Mouse (Mus musculus) forebrain, embryonic 11.5 days (tissue): ENCODE results near the gene Prrt3. TPM values are rescaled to one million over a fixed set of nuclear protein-coding genes. Genes with fewer than 3 reads are reported as not detected.

ENCODE experiments used
- ATAC-seq: fragments of 200-750 bp; cut with Nextera tagmentation; replicated peaks from 2 replicates; pipeline ENCODE4 v1.8.0; 2017; ENCODE audit warnings: moderate TSS enrichment; ENCODE audit not compliant: low FRiP score
- DNase-seq: peaks from one replicate; pipeline ENCODE4 v3.0.0-alpha.2; 2017; ENCODE audit warnings: low spot score
- H3K27ac ChIP-seq: fragments of 300-500 bp; sonication (generic); 2 replicates; pipeline ENCODE4 v1.5.1; 2014; ENCODE audit warnings: low read depth, low read length
- H3K27me3 ChIP-seq: fragments of 300-500 bp; sonication (generic); 2 replicates; pipeline ENCODE4 v1.6.1; 2014; ENCODE audit warnings: mild to moderate bottlenecking, low read length, mixed read lengths; ENCODE audit not compliant: control insufficient read depth, insufficient read depth
- H3K36me3 ChIP-seq: fragments of 300-500 bp; sonication (generic); 2 replicates; pipeline ENCODE4 v1.6.1; 2014; ENCODE audit warnings: mild to moderate bottlenecking, low read length, moderate library complexity, mixed read lengths; ENCODE audit not compliant: control insufficient read depth, insufficient read depth
- H3K4me1 ChIP-seq: fragments of 300-500 bp; sonication (generic); replicated peaks from 2 replicates; pipeline ENCODE4 v1.6.1; 2014; ENCODE audit warnings: low read length, mixed read lengths; ENCODE audit not compliant: control insufficient read depth, insufficient read depth
- H3K4me2 ChIP-seq: fragments of 300-500 bp; sonication (generic); 2 replicates; pipeline ENCODE4 v1.6.1; 2014; ENCODE audit warnings: low read depth, mild to moderate bottlenecking, low read length, moderate library complexity, mixed read lengths; ENCODE audit not compliant: severe bottlenecking
- H3K4me3 ChIP-seq: fragments of 300-500 bp; sonication (generic); 2 replicates; pipeline ENCODE4 v1.5.1; 2014; ENCODE audit warnings: low read depth, low read length
- H3K9ac ChIP-seq: fragments of 300-500 bp; sonication (generic); 2 replicates; pipeline ENCODE4 v1.6.1; 2014; ENCODE audit warnings: low read length
- H3K9me3 ChIP-seq: fragments of 300-500 bp; sonication (generic); 2 replicates; pipeline ENCODE4 v1.6.1; 2016; ENCODE audit warnings: low read length, mixed read lengths; ENCODE audit not compliant: control insufficient read depth
- WGBS: fragments of 180-500 bp; shearing (Covaris S2); extraction: QIAGEN DNeasy Blood & Tissue Kit; methylation state at CpG from one replicate; pipeline ENCODE4 v1.1.7; 2014; 5-methylcytosine and 5-hydroxymethylcytosine counted together
- polyA plus RNA-seq: library from polyadenylated mRNA; unstranded; fragments of >200 nt; fragmentation: Nextera tagmentation; extraction: Ambion mirVana; gene quantifications from 2 replicates; pipeline ENCODE4 v1.2.1, GENCODE M21; 2014

The Prrt3 gene
- polyA plus RNA-seq, 1 experiment from 2014 or later = 2.1 TPM

- peaks cover 6% of the 10 kb centered on the region; the same call in 1 of the 2 replicates for H3K27me3 ChIP-seq
- WGBS = 56% methylated on average over 28 of the region's 28 CpGs
- ATAC-seq (no peak), DNase-seq (peak; percentile 67)
- H3K9ac ChIP-seq = peak overlapping the region; percentile 37
- no peaks in the 10 kb centered on the region for H3K9me3 ChIP-seq
- H3K4me1 ChIP-seq = no peaks in the 10 kb centered on the region; the same call in 1 of the 2 replicates
- no peaks in the 10 kb centered on the region for H3K36me3 ChIP-seq
- no peak overlapping the region for H3K27ac ChIP-seq
- H3K4me2 ChIP-seq = peak overlapping the region; percentile 60
- H3K4me3 ChIP-seq = no peak overlapping the region
These were observed 6.6 kb downstream of the Prrt3 start for GRCm38 (mm10) chr6:113495071-113495675.

- Histone ChIP-seq H3K9me3 (no peaks in the 10 kb centered on the region), H3K27me3 (peaks cover 6% of the 10 kb centered on the region; the same call in 1 of the 2 replicates), H3K36me3 (no peaks in the 10 kb centered on the region; the same call in 1 of the 2 replicates), H3K4me2 (peak overlapping the region; percentile 60), H3K27ac (no peak overlapping the region), H3K4me3 (peak overlapping the region; percentile 31), H3K4me1 (no peaks in the 10 kb centered on the region; the same call in 1 of the 2 replicates), H3K9ac (peak overlapping the region; percentile 43)
- WGBS = under 1% methylated on average over 54 of the region's 54 CpGs
- DNase-seq = peak; percentile 90
- peak; percentile 79 for ATAC-seq
These were observed 7.4 kb downstream of the Prrt3 start for GRCm38 (mm10) chr6:113494258-113494788.

- H3K36me3 ChIP-seq = no peaks in the 10 kb centered on the region; the same call in 1 of the 2 replicates
- H3K4me3 ChIP-seq = no peak overlapping the region
- 77% methylated on average over 24 of the region's 24 CpGs for WGBS
- no peak overlapping the region for H3K4me2 ChIP-seq
- no peaks in the 10 kb centered on the region; the same call in 1 of the 2 replicates for H3K4me1 ChIP-seq
- peaks cover 6% of the 10 kb centered on the region; the same call in 1 of the 2 replicates for H3K27me3 ChIP-seq
- H3K27ac ChIP-seq = no peak overlapping the region
- DNase-seq = no peak
- H3K9me3 ChIP-seq = no peaks in the 10 kb centered on the region
- no peak overlapping the region for H3K9ac ChIP-seq
- ATAC-seq = no peak
These were observed 9.4 kb downstream of the Prrt3 start for GRCm38 (mm10) chr6:113492101-113492864.

GRCm38 (mm10) chr6:113489410-113489809 is 12.3 kb downstream of the Prrt3 start:
- WGBS = 93% methylated on average over 14 of the region's 14 CpGs
- Histone ChIP-seq H3K9ac (no peak overlapping the region), H3K27ac (no peak overlapping the region), H3K4me2 (no peak overlapping the region), H3K4me1 (no peaks in the 10 kb centered on the region; the same call in 1 of the 2 replicates), H3K9me3 (no peaks in the 10 kb centered on the region), H3K27me3 (no peaks in the 10 kb centered on the region), H3K4me3 (no peak overlapping the region), H3K36me3 (no peaks in the 10 kb centered on the region; the same call in 1 of the 2 replicates)
- ATAC-seq (no peak), DNase-seq (no peak)

GRCm38 (mm10) chr6:113487125-113487576 is 14.6 kb downstream of the Prrt3 start:
- H3K9me3 ChIP-seq = no peaks in the 10 kb centered on the region
- H3K4me2 ChIP-seq = no peak overlapping the region
- 57% methylated on average over 7 of the region's 7 CpGs for WGBS
- no peaks in the 10 kb centered on the region for H3K27me3 ChIP-seq
- no peak overlapping the region for H3K9ac ChIP-seq
- H3K36me3 ChIP-seq = no peaks in the 10 kb centered on the region; the same call in 1 of the 2 replicates
- no peak overlapping the region for H3K4me3 ChIP-seq
- no peak overlapping the region for H3K27ac ChIP-seq
- no peak for ATAC-seq
- H3K4me1 ChIP-seq = peaks cover 4% of the 10 kb centered on the region
- no peak for DNase-seq

GRCm38 (mm10) chr6:113483729-113484128 is 18.0 kb downstream of the Prrt3 start:
- no peak for DNase-seq
- peak; percentile 60 for ATAC-seq
- Histone ChIP-seq H3K36me3 (no peaks in the 10 kb centered on the region; the same call in 1 of the 2 replicates), H3K4me2 (peak overlapping the region; percentile 88), H3K4me3 (peak overlapping the region; percentile 62), H3K4me1 (peaks cover 8% of the 10 kb centered on the region), H3K27me3 (no peaks in the 10 kb centered on the region), H3K9me3 (no peaks in the 10 kb centered on the region), H3K27ac (peak overlapping the region; percentile 92), H3K9ac (peak overlapping the region; percentile 79)
- WGBS = 10% methylated on average over 10 of the region's 10 CpGs

GRCm38 (mm10) chr6:113483100-113483615 is 18.6 kb downstream of the Prrt3 start, which contains the start of gene Creld1:
Gene Creld1 (plus strand): TSS chr6:113483297.
- Histone ChIP-seq H3K4me1 (peaks cover 8% of the 10 kb centered on the region), H3K4me2 (peak within 1 kb of the TSS; percentile 88), H3K9ac (peak within 1 kb of the TSS; percentile 79), H3K36me3 (no peaks in the 10 kb centered on the region), H3K27me3 (no peaks in the 10 kb centered on the region), H3K27ac (peak within 1 kb of the TSS; percentile 92), H3K4me3 (peak within 1 kb of the TSS; percentile 62), H3K9me3 (no peaks in the 10 kb centered on the region)
- ATAC-seq (peak; percentile 96), DNase-seq (peak; percentile 96)
- under 1% methylated on average over 26 of the region's 26 CpGs for WGBS

- H3K9ac ChIP-seq = peak overlapping the region; percentile 79
- H3K36me3 ChIP-seq = no peaks in the 10 kb centered on the region
- H3K27ac ChIP-seq = peak overlapping the region; percentile 73
- peaks cover 8% of the 10 kb centered on the region for H3K4me1 ChIP-seq
- no peaks in the 10 kb centered on the region for H3K9me3 ChIP-seq
- under 1% methylated on average over 65 of the region's 65 CpGs for WGBS
- no peaks in the 10 kb centered on the region for H3K27me3 ChIP-seq
- H3K4me3 ChIP-seq = peak overlapping the region; percentile 62
- DNase-seq (peak; percentile 72), ATAC-seq (peak; percentile 52)
- H3K4me2 ChIP-seq = peak overlapping the region; percentile 88
These were observed 19.1 kb downstream of the Prrt3 start for GRCm38 (mm10) chr6:113482477-113483099.
